Mouse (Mus musculus) neural tube, embryonic 13.5 days (tissue): Measurements from ENCODE around the gene Prr19. TPM values are rescaled to one million over a fixed set of nuclear protein-coding genes. Genes with fewer than 3 reads are reported as not detected.
A peak's percentile ranks its signal among the peaks of the same experiment; 100 is the strongest.

Experiments
- ATAC-seq: fragments of 200-750 bp; cut with Nextera tagmentation; 2 replicates; pipeline ENCODE4 v1.8.0; 2017; ENCODE audit warnings: low read depth, mild to moderate bottlenecking, moderate TSS enrichment, moderate library complexity
- H3K27ac ChIP-seq: fragments of 300-500 bp; sonication (generic); replicated peaks from 2 replicates; pipeline ENCODE4 v1.5.1; 2015; ENCODE audit warnings: moderate library complexity, mild to moderate bottlenecking, inconsistent platforms
- H3K27me3 ChIP-seq: fragments of 300-500 bp; sonication (generic); 2 replicates; pipeline ENCODE4 v1.6.1; 2015; ENCODE audit warnings: mild to moderate bottlenecking, inconsistent platforms
- H3K36me3 ChIP-seq: fragments of 300-500 bp; sonication (generic); 2 replicates; pipeline ENCODE4 v1.6.1; 2015; ENCODE audit warnings: mild to moderate bottlenecking, inconsistent platforms
- H3K4me1 ChIP-seq: fragments of 300-500 bp; sonication (generic); replicated peaks from 2 replicates; pipeline ENCODE4 v1.6.1; 2015; ENCODE audit warnings: inconsistent platforms
- H3K4me2 ChIP-seq: fragments of 300-500 bp; sonication (generic); 2 replicates; pipeline ENCODE4 v1.6.1; 2015; ENCODE audit warnings: inconsistent platforms, mild to moderate bottlenecking, moderate library complexity
- H3K4me3 ChIP-seq: fragments of 300-500 bp; sonication (generic); 2 replicates; pipeline ENCODE4 v1.5.1; 2015; ENCODE audit warnings: mild to moderate bottlenecking, inconsistent platforms
- H3K9ac ChIP-seq: fragments of 300-500 bp; sonication (generic); 2 replicates; pipeline ENCODE4 v1.6.1; 2015; ENCODE audit warnings: moderate library complexity, mild to moderate bottlenecking, inconsistent platforms
- H3K9me3 ChIP-seq: fragments of 300-500 bp; sonication (generic); 2 replicates; pipeline ENCODE4 v1.6.1; 2016; ENCODE audit warnings: inconsistent platforms
- whole genome bisulfite sequencing: fragments of 180-500 bp; shearing (Covaris S2); methylation state at CpG from one replicate; pipeline ENCODE4 v1.1.7; 2015; 5-methylcytosine and 5-hydroxymethylcytosine counted together
- polyA plus RNA-seq: library from polyadenylated mRNA; unstranded; fragments of >200 nt; fragmentation: Nextera tagmentation; extraction: Ambion mirVana; gene quantifications from 2 replicates; pipeline ENCODE4 v1.2.1, GENCODE M21; 2015

Prr19 gene
- polyA plus RNA-seq, 1 experiment from 2014 or later: 2.1 TPM

GRCm38 (mm10) chr7:25286989-25287388 lies 14.2 kb upstream of the Prr19 start:
- Histone ChIP-seq H3K9me3 (no peaks in the 10 kb centered on the region), H3K4me2 (no peak overlapping the region), H3K36me3 (peaks cover 74% of the 10 kb centered on the region), H3K27ac (no peak overlapping the region), H3K4me1 (peaks cover 46% of the 10 kb centered on the region), H3K9ac (no peak overlapping the region), H3K27me3 (no peaks in the 10 kb centered on the region), H3K4me3 (no peak overlapping the region)
- 86% methylated on average over 8 of the region's 8 CpGs for WGBS
- no peak for ATAC-seq

GRCm38 (mm10) chr7:25288011-25288410 lies 13.2 kb upstream of the Prr19 start:
- no peak for ATAC-seq
- H3K27me3 ChIP-seq: no peaks in the 10 kb centered on the region
- no peak overlapping the region for H3K4me3 ChIP-seq
- no peak overlapping the region for H3K9ac ChIP-seq
- H3K9me3 ChIP-seq: no peaks in the 10 kb centered on the region
- peaks cover 48% of the 10 kb centered on the region for H3K4me1 ChIP-seq
- H3K27ac ChIP-seq: no peak overlapping the region
- 95% methylated on average over 12 of the region's 12 CpGs for WGBS
- H3K4me2 ChIP-seq: no peak overlapping the region
- peaks cover 84% of the 10 kb centered on the region for H3K36me3 ChIP-seq

GRCm38 (mm10) chr7:25288721-25289120 lies 12.5 kb upstream of the Prr19 start:
- 86% methylated on average over 3 of the region's 3 CpGs for WGBS
- ATAC-seq: no peak

GRCm38 (mm10) chr7:25289925-25290324 lies 11.3 kb upstream of the Prr19 start:
- H3K27ac ChIP-seq: no peak overlapping the region
- no peak overlapping the region for H3K9ac ChIP-seq
- 93% methylated on average over 3 of the region's 3 CpGs for WGBS
- no peak overlapping the region for H3K4me3 ChIP-seq
- no peak overlapping the region for H3K4me2 ChIP-seq
- no peaks in the 10 kb centered on the region for H3K9me3 ChIP-seq
- H3K4me1 ChIP-seq: peaks cover 30% of the 10 kb centered on the region
- H3K27me3 ChIP-seq: no peaks in the 10 kb centered on the region
- no peak for ATAC-seq
- peaks cover 100% of the 10 kb centered on the region for H3K36me3 ChIP-seq

More at GRCm38 (mm10) chr7:25288721-25289120, 12.5 kb upstream of the Prr19 start:
- Histone ChIP-seq H3K4me1 (peaks cover 41% of the 10 kb centered on the region), H3K4me3 (no peak overlapping the region), H3K9me3 (no peaks in the 10 kb centered on the region), H3K4me2 (no peak overlapping the region), H3K9ac (no peak overlapping the region), H3K27ac (no peak overlapping the region), H3K27me3 (no peaks in the 10 kb centered on the region), H3K36me3 (peaks cover 91% of the 10 kb centered on the region)

- Histone ChIP-seq H3K4me3 (no peak overlapping the region), H3K27ac (no peak overlapping the region), H3K9ac (no peak overlapping the region), H3K9me3 (no peaks in the 10 kb centered on the region), H3K36me3 (peaks cover 100% of the 10 kb centered on the region), H3K4me2 (no peak overlapping the region), H3K27me3 (no peaks in the 10 kb centered on the region), H3K4me1 (peaks cover 30% of the 10 kb centered on the region)
- ATAC-seq: no peak
- 91% methylated on average over 1 of the region's 1 CpGs for WGBS
Measured at GRCm38 (mm10) chr7:25290463-25290862, 10.7 kb upstream of the Prr19 start.

GRCm38 (mm10) chr7:25290911-25291310 lies 10.3 kb upstream of the Prr19 start:
- Histone ChIP-seq H3K4me2 (no peak overlapping the region), H3K4me1 (peaks cover 30% of the 10 kb centered on the region), H3K27ac (peak overlapping the region; percentile 54), H3K9ac (no peak overlapping the region), H3K27me3 (no peaks in the 10 kb centered on the region), H3K4me3 (no peak overlapping the region), H3K36me3 (peaks cover 100% of the 10 kb centered on the region), H3K9me3 (no peaks in the 10 kb centered on the region)
- ATAC-seq: no peak
- 97% methylated on average over 2 of the region's 2 CpGs for WGBS

- Histone ChIP-seq H3K27ac (0 out of 2 replicates have a peak overlapping the region, but pooled peaks have one; percentile 42), H3K4me1 (peaks cover 40% of the 10 kb centered on the region), H3K4me3 (no peak overlapping the region), H3K36me3 (peaks cover 89% of the 10 kb centered on the region), H3K4me2 (no peak overlapping the region), H3K27me3 (no peaks in the 10 kb centered on the region), H3K9me3 (no peaks in the 10 kb centered on the region), H3K9ac (peak overlapping the region; percentile 17; the same call in 1 of the 2 replicates)
- WGBS: 73% methylated on average over 7 of the region's 7 CpGs
- ATAC-seq: no peak
Measured at GRCm38 (mm10) chr7:25292107-25292506, 9.1 kb upstream of the Prr19 start.

- Histone ChIP-seq H3K4me3 (no peak overlapping the region), H3K9me3 (no peaks in the 10 kb centered on the region), H3K9ac (no peak overlapping the region), H3K27ac (0 out of 2 replicates have a peak overlapping the region, but pooled peaks have one; percentile 23), H3K27me3 (no peaks in the 10 kb centered on the region), H3K4me1 (peaks cover 44% of the 10 kb centered on the region), H3K4me2 (no peak overlapping the region), H3K36me3 (peaks cover 78% of the 10 kb centered on the region)
- 84% methylated on average over 10 of the region's 10 CpGs for WGBS
- no peak for ATAC-seq
Measured at GRCm38 (mm10) chr7:25293191-25293739, 7.9 kb upstream of the Prr19 start.

GRCm38 (mm10) chr7:25294495-25294894 lies 6.7 kb upstream of the Prr19 start:
- no peak overlapping the region for H3K27ac ChIP-seq
- H3K9me3 ChIP-seq: no peaks in the 10 kb centered on the region
- no peak overlapping the region for H3K4me2 ChIP-seq
- peaks cover 66% of the 10 kb centered on the region for H3K36me3 ChIP-seq
- 93% methylated on average over 4 of the region's 4 CpGs for WGBS
- H3K9ac ChIP-seq: no peak overlapping the region
- no peak overlapping the region for H3K4me3 ChIP-seq
- ATAC-seq: no peak
- H3K4me1 ChIP-seq: peaks cover 48% of the 10 kb centered on the region
- no peaks in the 10 kb centered on the region for H3K27me3 ChIP-seq

- Histone ChIP-seq H3K27me3 (no peaks in the 10 kb centered on the region), H3K9ac (no peak overlapping the region), H3K4me1 (peaks cover 48% of the 10 kb centered on the region), H3K27ac (no peak overlapping the region), H3K4me3 (peak overlapping the region; percentile 81), H3K36me3 (peaks cover 59% of the 10 kb centered on the region), H3K4me2 (peak overlapping the region; percentile 76), H3K9me3 (no peaks in the 10 kb centered on the region)
- WGBS: 86% methylated on average over 12 of the region's 12 CpGs
- ATAC-seq: no peak
Measured at GRCm38 (mm10) chr7:25294960-25295722, 6.1 kb upstream of the Prr19 start.

- WGBS: under 1% methylated on average over 21 of the region's 21 CpGs
- H3K9me3 ChIP-seq: no peaks in the 10 kb centered on the region
- peak; percentile 4 for ATAC-seq
- H3K27me3 ChIP-seq: no peaks in the 10 kb centered on the region
- peaks cover 41% of the 10 kb centered on the region for H3K36me3 ChIP-seq
- H3K9ac ChIP-seq: peak overlapping the region; percentile 93
- peaks cover 34% of the 10 kb centered on the region for H3K4me1 ChIP-seq
- H3K27ac ChIP-seq: peak overlapping the region; percentile 98
- H3K4me2 ChIP-seq: peak overlapping the region; percentile 76
- peak overlapping the region; percentile 81 for H3K4me3 ChIP-seq
Measured at GRCm38 (mm10) chr7:25296945-25297453, 4.2 kb upstream of the Prr19 start.

- H3K27ac ChIP-seq: peak within 1 kb of the TSS; percentile 98
- peak within 1 kb of the TSS; percentile 81 for H3K4me3 ChIP-seq
- peaks cover 29% of the 10 kb centered on the region for H3K4me1 ChIP-seq
- H3K27me3 ChIP-seq: no peaks in the 10 kb centered on the region
- H3K36me3 ChIP-seq: peaks cover 34% of the 10 kb centered on the region
- H3K9me3 ChIP-seq: no peaks in the 10 kb centered on the region
- peak within 1 kb of the TSS; percentile 76 for H3K4me2 ChIP-seq
- WGBS: under 1% methylated on average over 45 of the region's 52 CpGs
- H3K9ac ChIP-seq: peak within 1 kb of the TSS; percentile 93
- ATAC-seq: peak; percentile 93
Measured at GRCm38 (mm10) chr7:25297454-25298325, 3.5 kb upstream of the Prr19 start, which contains the start of gene Pafah1b3. Pafah1b3 (minus strand) TSS chr7:25297986.
